ENCODE assay signal across 18 mouse cellular contexts in the genomic region with DNA sequence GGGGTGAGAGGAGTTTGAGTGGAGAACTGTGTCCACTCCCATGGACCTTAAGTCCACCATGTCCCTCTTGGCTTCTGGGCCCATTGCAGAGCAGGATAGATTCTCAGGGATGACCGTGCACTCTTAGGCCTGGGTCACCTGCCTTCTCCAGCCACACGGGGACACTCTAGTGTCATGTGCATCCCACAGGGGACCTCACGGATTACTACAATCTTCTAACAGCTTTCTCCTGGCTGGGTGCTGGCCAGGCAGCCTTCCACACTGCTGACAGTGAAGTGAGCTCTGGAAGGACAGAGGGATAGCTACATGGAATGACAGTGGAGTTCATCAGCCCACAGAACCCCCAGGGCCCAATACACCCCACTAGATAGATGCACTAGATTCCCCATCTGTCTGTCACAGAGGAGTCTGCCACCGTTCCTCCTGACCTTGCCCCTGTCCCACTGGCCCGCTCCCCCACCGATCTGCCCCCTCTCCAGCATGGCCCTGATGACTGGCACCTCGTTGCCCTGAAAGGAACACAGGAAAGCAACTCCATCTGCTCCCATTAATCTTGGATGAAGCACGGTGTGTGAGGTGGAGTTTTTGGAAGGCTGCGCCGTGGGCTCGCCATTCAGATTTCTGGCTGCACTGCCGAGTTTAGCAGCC.
DNase-seq lines count a peak whose midpoint lies in the region; ATAC-seq and TF ChIP-seq lines count a peak whose summit lies in the region.
"Had no signal": no experiment of that assay in that cellular context is flagged by ENCODE, and none has a peak within 500 bp of the region (broad histone marks: within the 10 kb centered on the region; RNA-seq: fewer than 3 reads in every experiment).

No protein-coding gene starts in this region.

- no peak overlapping the region for H3K9ac ChIP-seq in forebrain, postnatal 0 days
- no peak overlapping the region for H3K9ac ChIP-seq in forebrain, embryonic 14.5 days (ENCODE audit: low read length)
- H3K9ac ChIP-seq in kidney, postnatal 0 days (ENCODE audit: low read depth, low read length): no peak overlapping the region
- H3K9ac ChIP-seq in CH12.LX (ENCODE audit: insufficient read depth, low read depth): no peak overlapping the region
- H3K9ac ChIP-seq in midbrain, embryonic 14.5 days (replicated peaks; ENCODE audit: low read length): no peak overlapping the region
- H3K9ac ChIP-seq: embryonic facial prominence, embryonic 15.5 days; forebrain, embryonic 13.5 days; limb, embryonic 13.5 days; neural tube, embryonic 15.5 days had no signal

- 66% methylated on average over 12 of the region's 12 CpGs for WGBS in forebrain, postnatal 0 days
- 78% methylated on average over 12 of the region's 12 CpGs for WGBS in forebrain, embryonic 14.5 days
- 67% methylated on average over 12 of the region's 12 CpGs for WGBS in kidney, postnatal 0 days
- 84% methylated on average over 12 of the region's 12 CpGs for WGBS in midbrain, embryonic 14.5 days

- H3K79me2 ChIP-seq in CH12.LX (replicated peaks; ENCODE audit: control insufficient read depth, extremely low read depth, insufficient read depth, poor library complexity, severe bottlenecking): no peaks in the 10 kb centered on the region

- no peak for TF ChIP-seq POLR2A in CH12.LX (IDR thresholded peaks at IDR 0.05; ENCODE audit: low read depth, low read length)

- no peak for ATAC-seq in forebrain, postnatal 0 days
- ATAC-seq in forebrain, embryonic 14.5 days: no peak
- no peak for ATAC-seq in kidney, postnatal 0 days (replicated peaks; ENCODE audit: low FRiP score, low read depth)
- no peak for ATAC-seq in midbrain, embryonic 14.5 days (ENCODE audit: low FRiP score, low TSS enrichment)
- ATAC-seq: forebrain, embryonic 13.5 days; inflammation-experienced regulatory T-cells, adult 6 months had no signal

- peak; percentile 52 for TF ChIP-seq RAD21 in CH12.LX (IDR thresholded peaks at IDR 0.05; ENCODE audit: low read depth, low read length)

- no peak overlapping the region for H3K4me3 ChIP-seq in forebrain, postnatal 0 days (ENCODE audit: low read depth, low read length)
- no peak overlapping the region for H3K4me3 ChIP-seq in forebrain, embryonic 14.5 days (ENCODE audit: low read depth, low read length)
- H3K4me3 ChIP-seq in kidney, postnatal 0 days (replicated peaks; ENCODE audit: low read depth, low read length): no peak overlapping the region
- no peak overlapping the region for H3K4me3 ChIP-seq in CH12.LX (replicated peaks in 1 of 3; ENCODE audit: low read depth in 2 of 3, low read length in 2 of 3, poor library complexity in 1 of 3)
- no peak overlapping the region for H3K4me3 ChIP-seq in midbrain, embryonic 14.5 days (replicated peaks; ENCODE audit: low read depth, low read length)
- H3K4me3 ChIP-seq: embryonic facial prominence, embryonic 15.5 days; forebrain, embryonic 13.5 days; limb, embryonic 13.5 days; neural tube, embryonic 15.5 days had no signal

- no peaks in the 10 kb centered on the region for H3K9me3 ChIP-seq in forebrain, postnatal 0 days (ENCODE audit: low read length)
- no peaks in the 10 kb centered on the region for H3K9me3 ChIP-seq in forebrain, embryonic 14.5 days (replicated peaks; ENCODE audit: control insufficient read depth, low read length)
- no peaks in the 10 kb centered on the region for H3K9me3 ChIP-seq in kidney, postnatal 0 days (replicated peaks; ENCODE audit: low read length)
- H3K9me3 ChIP-seq in CH12.LX (replicated peaks; ENCODE audit: low read length): no peaks in the 10 kb centered on the region
- H3K9me3 ChIP-seq in midbrain, embryonic 14.5 days (ENCODE audit: control insufficient read depth, low read length): no peaks in the 10 kb centered on the region
- H3K9me3 ChIP-seq: embryonic facial prominence, embryonic 15.5 days; forebrain, embryonic 13.5 days; limb, embryonic 13.5 days; neural tube, embryonic 15.5 days had no signal

- DNase-seq in forebrain, postnatal 0 days: peak; percentile 9
- DNase-seq in forebrain, embryonic 14.5 days (ENCODE audit: low spot score): no peak
- no peak for DNase-seq in kidney, postnatal 0 days (ENCODE audit: low spot score)
- DNase-seq in kidney, postnatal 10 days: no peak
- DNase-seq in CH12.LX (ENCODE audit: extremely low read depth): no peak
- peak; percentile 74 to 80 for DNase-seq in cerebellum, postnatal 10 days
- DNase-seq in embryo, embryonic 10.5 days (ENCODE audit: low spot score): no peak
- DNase-seq in midbrain, embryonic 14.5 days: no peak
- DNase-seq: adrenal gland, postnatal 14 days; B cell, adult 2 months; gastrocnemius, postnatal 10 days; kidney, postnatal 14 days; thymus, adult 18-20 months had no signal

- no peaks in the 10 kb centered on the region for H3K36me3 ChIP-seq in forebrain, postnatal 0 days (ENCODE audit: insufficient read depth)
- H3K36me3 ChIP-seq in forebrain, embryonic 14.5 days (ENCODE audit: control insufficient read depth, insufficient read depth, low read length): no peaks in the 10 kb centered on the region
- H3K36me3 ChIP-seq in kidney, postnatal 0 days (ENCODE audit: insufficient read depth, low read length): no peaks in the 10 kb centered on the region
- H3K36me3 ChIP-seq in CH12.LX (replicated peaks in 1 of 2; ENCODE audit: control insufficient read depth in 1 of 2, insufficient read depth in 1 of 2, low read length in 1 of 2): no peaks in the 10 kb centered on the region
- H3K36me3 ChIP-seq in midbrain, embryonic 14.5 days (ENCODE audit: control insufficient read depth, insufficient read depth, low read length): no peaks in the 10 kb centered on the region
- H3K36me3 ChIP-seq: embryonic facial prominence, embryonic 15.5 days; limb, embryonic 13.5 days; neural tube, embryonic 15.5 days had no signal

- TF ChIP-seq EP300 in CH12.LX (IDR thresholded peaks at IDR 0.05; ENCODE audit: low read length): no peak

- no peaks in the 10 kb centered on the region for H3K27me3 ChIP-seq in forebrain, postnatal 0 days (ENCODE audit: insufficient read depth, low read length)
- H3K27me3 ChIP-seq in forebrain, embryonic 14.5 days (replicated peaks; ENCODE audit: control insufficient read depth, insufficient read depth, low read length): no peaks in the 10 kb centered on the region
- H3K27me3 ChIP-seq in kidney, postnatal 0 days (ENCODE audit: insufficient read depth, low read length): no peaks in the 10 kb centered on the region
- peaks cover 68% of the 10 kb centered on the region for H3K27me3 ChIP-seq in CH12.LX (replicated peaks)
- no peaks in the 10 kb centered on the region for H3K27me3 ChIP-seq in midbrain, embryonic 14.5 days (ENCODE audit: control insufficient read depth, insufficient read depth, low read length)
- H3K27me3 ChIP-seq: embryonic facial prominence, embryonic 15.5 days; forebrain, embryonic 13.5 days; limb, embryonic 13.5 days; neural tube, embryonic 15.5 days had no signal

- H3K4me2 ChIP-seq in forebrain, postnatal 0 days (ENCODE audit: low read depth): no peak overlapping the region
- no peak overlapping the region for H3K4me2 ChIP-seq in forebrain, embryonic 14.5 days (ENCODE audit: low read length)
- H3K4me2 ChIP-seq in kidney, postnatal 0 days (ENCODE audit: low read length): no peak overlapping the region
- no peak overlapping the region for H3K4me2 ChIP-seq in CH12.LX (ENCODE audit: insufficient read depth, low read depth, poor library complexity, severe bottlenecking)
- no peak overlapping the region for H3K4me2 ChIP-seq in midbrain, embryonic 14.5 days (ENCODE audit: low read length)
- H3K4me2 ChIP-seq: embryonic facial prominence, embryonic 15.5 days; forebrain, embryonic 13.5 days; limb, embryonic 13.5 days; neural tube, embryonic 15.5 days had no signal

- in situ Hi-C loops in CH12.LX (cut with MboI; ENCODE audit: low pct_ligation_motif_present, low pct_unique_long_range_greater_than_20kb, low sequenced_read_pairs): no loop called here

- TF ChIP-seq CTCF in forebrain, postnatal 0 days (IDR thresholded peaks at IDR 0.05; ENCODE audit: low read depth): 0 out of 2 replicates have a peak, but pooled peaks have one; percentile 12
- TF ChIP-seq CTCF in kidney, postnatal 0 days (IDR thresholded peaks at IDR 0.05; ENCODE audit: low read depth): peak; percentile 23; the same call in 1 of the 2 replicates
- TF ChIP-seq CTCF in CH12.LX (conservative IDR thresholded peaks at IDR 0.05 in 1 of 2, IDR thresholded peaks at IDR 0.05 in 1 of 2; ENCODE audit: low read depth in 2 of 2, low read length in 2 of 2): peak in 1 of 2 experiments; percentile 61; a peak in 2 of 4 replicates

- no peaks in the 10 kb centered on the region for H3K4me1 ChIP-seq in forebrain, postnatal 0 days (ENCODE audit: insufficient read depth)
- no peaks in the 10 kb centered on the region for H3K4me1 ChIP-seq in forebrain, embryonic 14.5 days (ENCODE audit: control insufficient read depth, insufficient read depth, low read length)
- H3K4me1 ChIP-seq in kidney, postnatal 0 days (replicated peaks; ENCODE audit: insufficient read depth, low read length): no peaks in the 10 kb centered on the region
- peaks cover 3 to 11% of the 10 kb centered on the region in 2 experiments for H3K4me1 ChIP-seq in CH12.LX (ENCODE audit: control insufficient read depth in 1 of 2, insufficient read depth in 2 of 2)
- no peaks in the 10 kb centered on the region for H3K4me1 ChIP-seq in midbrain, embryonic 14.5 days (ENCODE audit: control insufficient read depth, insufficient read depth, low read length)

- dilution Hi-C loops in CH12.LX (cut with MboI; ENCODE audit: extremely low pct_ligation_motif_present, extremely low pct_unique_long_range_greater_than_20kb, low sequenced_read_pairs): no loop called here

- no peak overlapping the region for H3K27ac ChIP-seq in forebrain, postnatal 0 days (ENCODE audit: low read depth, low read length)
- no peak overlapping the region for H3K27ac ChIP-seq in forebrain, embryonic 14.5 days (ENCODE audit: low read depth, low read length)
- no peak overlapping the region for H3K27ac ChIP-seq in kidney, postnatal 0 days
- no peak overlapping the region for H3K27ac ChIP-seq in CH12.LX (ENCODE audit: insufficient read depth, low read depth)
- no peak overlapping the region for H3K27ac ChIP-seq in midbrain, embryonic 14.5 days (replicated peaks; ENCODE audit: low read depth, low read length)
- H3K27ac ChIP-seq: embryonic facial prominence, embryonic 15.5 days; forebrain, embryonic 13.5 days; limb, embryonic 13.5 days; neural tube, embryonic 15.5 days had no signal

TF ChIP-seq in CH12.LX, 34 proteins besides CTCF, POLR2A, EP300 and RAD21:
- TF ChIP-seq CHD1 (IDR thresholded peaks at IDR 0.05; ENCODE audit: low read depth, low read length): no peak
- peak; percentile 58 for TF ChIP-seq SMC3 (IDR thresholded peaks at IDR 0.05; ENCODE audit: low read depth, low read length)

Comparison
In these comparisons a context has a peak if more than half of its experiments do, and no peak if none do; other contexts are left out.
1. DNase-seq: peak in forebrain, postnatal 0 days (single experiment) and cerebellum, postnatal 10 days (2 of 2); none in forebrain, embryonic 14.5 days (single experiment), kidney, postnatal 0 days (single experiment), kidney, postnatal 10 days (single experiment), CH12.LX (single experiment), embryo, embryonic 10.5 days (single experiment) and midbrain, embryonic 14.5 days (single experiment).